Mouse (Mus musculus): ENCODE measurements around the gene Lamb3.

GRCm38 (mm10) chr1:193289914-193290313 is 82.4 kb downstream of the Lamb3 start:
- no peak for TF ChIP-seq TAL1 (IDR thresholded peaks at IDR 0.05; ENCODE audit: low read length)
- no peak for TF ChIP-seq GATA1 (IDR thresholded peaks at IDR 0.05; ENCODE audit: low read length)

Measured in erythroblast, embryonic 14.5 days (primary cell).